Mouse (Mus musculus) CH12.LX (cell line): ENCODE data around the gene Arl6ip5. TPM values are rescaled to one million over a fixed set of nuclear protein-coding genes. Genes with fewer than 3 reads are reported as not detected.
"Not testable (repeated sequence)": the region's sequence is repeated elsewhere in the genome, so short reads cannot be mapped to it uniquely, and the experiment has no call there.

Source experiments
- DNase-seq: peaks from one replicate; pipeline ENCODE4 v3.0.0-alpha.2; 2013; ENCODE audit errors: extremely low read depth
- H3K27ac ChIP-seq: 2 replicates; pipeline ENCODE4 v1.5.1; 2012; ENCODE audit warnings: low read depth, mild to moderate bottlenecking, control low read depth, moderate library complexity; ENCODE audit not compliant: insufficient read depth
- H3K27me3 ChIP-seq: replicated peaks from 2 replicates; pipeline ENCODE3; 2012; ENCODE audit warnings: inconsistent platforms
- H3K36me3 ChIP-seq, 2 experiments: replicated peaks in 1 of 2; 2 replicates each; pipeline versions ENCODE3 to v1.6.1; 2012; ENCODE audit warnings: inconsistent platforms in 1 of 2, low read length in 1 of 2, mild to moderate bottlenecking in 1 of 2, mixed read lengths in 1 of 2, moderate library complexity in 1 of 2; ENCODE audit not compliant: control insufficient read depth in 1 of 2, insufficient read depth in 1 of 2
- H3K4me1 ChIP-seq, 2 experiments: 2 replicates each; pipeline ENCODE4 v1.6.1; 2012; ENCODE audit warnings: inconsistent platforms in 1 of 2, moderate library complexity in 1 of 2; ENCODE audit not compliant: insufficient read depth in 2 of 2, control insufficient read depth in 1 of 2
- H3K4me2 ChIP-seq: 2 replicates; pipeline ENCODE4 v1.6.1; 2012; ENCODE audit warnings: low read depth, mild to moderate bottlenecking, control low read depth; ENCODE audit not compliant: poor library complexity, insufficient read depth, severe bottlenecking
- H3K4me3 ChIP-seq, 3 experiments: fragments of 150-350 bp in 1 of 3; sonication (generic) in 1 of 3; replicated peaks in 1 of 3; 2 replicates each; pipeline versions ENCODE3 to v1.5.1; 2011 to 2012; ENCODE audit warnings: low read depth in 2 of 3, low read length in 2 of 3, mild to moderate bottlenecking in 2 of 3, moderate library complexity in 2 of 3, control low read depth in 1 of 3, improper control_type of control experiment in 1 of 3, inconsistent platforms in 1 of 3, mixed read lengths in 1 of 3; ENCODE audit not compliant: poor library complexity in 1 of 3
- H3K79me2 ChIP-seq: replicated peaks from 2 replicates; pipeline ENCODE4 v1.6.1; 2012; ENCODE audit warnings: mild to moderate bottlenecking, moderate library complexity; ENCODE audit not compliant: control insufficient read depth, poor library complexity, insufficient read depth, severe bottlenecking; ENCODE audit errors: extremely low read depth
- H3K9ac ChIP-seq: 2 replicates; pipeline ENCODE4 v1.6.1; 2012; ENCODE audit warnings: low read depth, mild to moderate bottlenecking, control low read depth, moderate library complexity; ENCODE audit not compliant: insufficient read depth
- H3K9me3 ChIP-seq: replicated peaks from 2 replicates; pipeline ENCODE3; 2012; ENCODE audit warnings: low read length, inconsistent platforms, mixed read lengths
- CTCF ChIP-seq, 2 experiments: IDR thresholded peaks in 1 of 2; conservative IDR thresholded peaks in 1 of 2; 2 replicates each; pipeline ENCODE4 v1.5.1; 2011 to 2012; ENCODE audit warnings: low read depth in 2 of 2, low read length in 2 of 2, improper control_type of control experiment in 1 of 2, inconsistent platforms in 1 of 2, mild to moderate bottlenecking in 1 of 2, moderate library complexity in 1 of 2
- E2F4 ChIP-seq: IDR thresholded peaks from 2 replicates; pipeline ENCODE4 v1.6.1; 2011; ENCODE audit warnings: low read depth, low read length, improper control_type of control experiment; ENCODE audit not compliant: insufficient replicate concordance
- ELF1 ChIP-seq: IDR thresholded peaks from 2 replicates; pipeline ENCODE4 v1.6.1; 2014; ENCODE audit warnings: low read depth, mild to moderate bottlenecking, inconsistent platforms, low read length, improper control_type of control experiment
- JUND ChIP-seq: conservative IDR thresholded peaks from 2 replicates; pipeline ENCODE4 v1.6.1; 2011; ENCODE audit warnings: low read depth, low read length, improper control_type of control experiment
- MAX ChIP-seq: IDR thresholded peaks from 2 replicates; pipeline ENCODE4 v1.6.1; 2011; ENCODE audit warnings: low read length, improper control_type of control experiment
- MEF2A ChIP-seq: IDR thresholded peaks from 2 replicates; pipeline ENCODE4 v1.6.1; 2014; ENCODE audit warnings: low read depth, mild to moderate bottlenecking, inconsistent platforms, low read length, improper control_type of control experiment, borderline replicate concordance
- NRF1 ChIP-seq: IDR thresholded peaks from 2 replicates; pipeline ENCODE4 v1.6.1; 2014; ENCODE audit warnings: low read depth, mild to moderate bottlenecking, inconsistent platforms, low read length, improper control_type of control experiment, moderate library complexity
- PAX5 ChIP-seq: IDR thresholded peaks from 2 replicates; pipeline ENCODE4 v1.6.1; 2012; ENCODE audit warnings: low read length, inconsistent platforms, mixed read lengths
- RAD21 ChIP-seq: IDR thresholded peaks from 2 replicates; pipeline ENCODE4 v1.6.1; 2011; ENCODE audit warnings: low read depth, mild to moderate bottlenecking, low read length, improper control_type of control experiment, moderate library complexity
- TCF12 ChIP-seq: IDR thresholded peaks from 2 replicates; pipeline ENCODE4 v1.6.1; 2014; ENCODE audit warnings: low read depth, mild to moderate bottlenecking, inconsistent platforms, low read length, improper control_type of control experiment
- dilution Hi-C: fragments of 300-500 bp; cut with MboI; formaldehyde crosslinking; loops from 2 replicates; pipeline ENCODE4 v1.14.3; 2020; ENCODE audit warnings: low sequenced_read_pairs; ENCODE audit not compliant: extremely low pct_unique_long_range_greater_than_20kb, extremely low pct_ligation_motif_present
- in situ Hi-C: fragments of 300-500 bp; cut with MboI; formaldehyde crosslinking; loops from 3 replicates; pipeline ENCODE4 v1.14.3; 2019; ENCODE audit warnings: low sequenced_read_pairs, low pct_ligation_motif_present, low pct_unique_long_range_greater_than_20kb, mixed read lengths
- polyA plus RNA-seq: library from polyadenylated mRNA; unstranded; fragments of >175 nt; gene quantifications from 2 replicates; pipeline ENCODE4 v1.2.1, GENCODE M21; 2012; ENCODE audit warnings: low read depth; ENCODE audit not compliant: insufficient read length
- total RNA-seq, 2 experiments: library from RNA; depleted of rRNA; stranded (reverse); fragments of 300-350 nt in 1 of 2; fragments of >200 nt in 1 of 2; gene quantifications; 2 replicates each; pipeline ENCODE4 v1.2.3; 2012 to 2014

Arl6ip5 gene
- total and polyA plus RNA-seq, 3 experiments, result 43.6 to 135 (median 118) TPM

GRCm38 (mm10) chr6:97259926-97260325 lies 49.4 kb downstream of the Arl6ip5 start:
- DNase-seq, H3K9ac ChIP-seq, H3K27me3 ChIP-seq, H3K79me2 ChIP-seq, dilution Hi-C loops, H3K4me2 ChIP-seq, H3K27ac ChIP-seq, H3K36me3 ChIP-seq, H3K4me1 ChIP-seq, H3K9me3 ChIP-seq, H3K4me3 ChIP-seq: not testable (repeated sequence)
- TF ChIP-seq TCF12, result 0 out of 2 replicates have a peak, but pooled peaks have one; percentile 37
- in situ Hi-C loops, result loop anchor here (25.0 kb wide), 1 partner anchor 477 kb away; no protein-coding TSS in a partner anchor

GRCm38 (mm10) chr6:97262229-97262628 lies 51.7 kb downstream of the Arl6ip5 start:
- H3K4me3 ChIP-seq, result no peak overlapping the region
- dilution Hi-C loops (no loop called here), in situ Hi-C loops (loop anchor here (25.0 kb wide), 1 partner anchor 475 kb away; no protein-coding TSS in a partner anchor)
- H3K27ac ChIP-seq, result no peak overlapping the region
- TF ChIP-seq JUND (no peak), NRF1 (no peak), E2F4 (no peak), ELF1 (no peak), PAX5 (no peak), MEF2A (no peak), MAX (no peak), RAD21 (no peak)
- H3K36me3 ChIP-seq, result no peaks in the 10 kb centered on the region
- DNase-seq, result no peak
- no peak overlapping the region for H3K9ac ChIP-seq
- no peaks in the 10 kb centered on the region for H3K79me2 ChIP-seq
- no peak overlapping the region for H3K4me2 ChIP-seq
- no peaks in the 10 kb centered on the region for H3K27me3 ChIP-seq
- H3K4me1 ChIP-seq, result no peaks in the 10 kb centered on the region
- no peaks in the 10 kb centered on the region for H3K9me3 ChIP-seq

GRCm38 (mm10) chr6:97263750-97264149 lies 53.3 kb downstream of the Arl6ip5 start:
- peak; percentile 14 for DNase-seq
- H3K4me1 ChIP-seq, H3K4me2 ChIP-seq, H3K79me2 ChIP-seq, dilution Hi-C loops, H3K9ac ChIP-seq, H3K9me3 ChIP-seq, H3K27me3 ChIP-seq, H3K4me3 ChIP-seq, H3K27ac ChIP-seq, H3K36me3 ChIP-seq: not testable (repeated sequence)
- in situ Hi-C loops, result loop anchor here (25.0 kb wide), 1 partner anchor 474 kb away; no protein-coding TSS in a partner anchor
- peak in 1 of 2 experiments; percentile 33; a peak in 2 of 4 replicates for TF ChIP-seq CTCF (conservative IDR thresholded peaks at IDR 0.05 in 1 of 2, IDR thresholded peaks at IDR 0.05 in 1 of 2; ENCODE audit: low read depth in 2 of 2, low read length in 2 of 2)
